9 mouse cellular contexts compared by ENCODE assay signal in genomic region chr1:51445854-51446460, GRCm38 (mm10). TPM values are rescaled to one million over a fixed set of nuclear protein-coding genes. Genes with fewer than 3 reads are reported as not detected.
DNase-seq lines count a peak whose midpoint lies in the region; ATAC-seq lines count a peak whose summit lies in the region.
"Had no signal": no experiment of that assay in that cellular context is flagged by ENCODE, and none has a peak within 500 bp of the region (broad histone marks: within the 10 kb centered on the region; RNA-seq: fewer than 3 reads in every experiment).

No protein-coding gene starts in this region.

- H3K9ac ChIP-seq in forebrain, embryonic 13.5 days, result no peak overlapping the region
- H3K9ac ChIP-seq in kidney, embryonic 16.5 days (replicated peaks; ENCODE audit: low read length), result no peak overlapping the region
- no peak overlapping the region for H3K9ac ChIP-seq in midbrain, embryonic 15.5 days

- H3K27me3 ChIP-seq in forebrain, embryonic 13.5 days, result peaks cover 3% of the 10 kb centered on the region; the same call in 1 of the 2 replicates
- peaks cover 45% of the 10 kb centered on the region for H3K27me3 ChIP-seq in forebrain, embryonic 10.5 days (ENCODE audit: poor library complexity, severe bottlenecking)
- H3K27me3 ChIP-seq in kidney, embryonic 16.5 days (ENCODE audit: insufficient read depth, low read length), result no peaks in the 10 kb centered on the region
- H3K27me3 ChIP-seq in midbrain, embryonic 15.5 days (replicated peaks), result no peaks in the 10 kb centered on the region
- H3K27me3 ChIP-seq: megakaryocyte, embryonic 14.5 days had no signal

- H3K9me3 ChIP-seq in forebrain, embryonic 13.5 days (replicated peaks), result no peaks in the 10 kb centered on the region
- H3K9me3 ChIP-seq in forebrain, embryonic 10.5 days, result no peaks in the 10 kb centered on the region
- no peaks in the 10 kb centered on the region for H3K9me3 ChIP-seq in kidney, embryonic 16.5 days (ENCODE audit: low read length)
- no peaks in the 10 kb centered on the region for H3K9me3 ChIP-seq in midbrain, embryonic 15.5 days
- H3K9me3 ChIP-seq: megakaryocyte, embryonic 14.5 days had no signal

- ATAC-seq in forebrain, embryonic 13.5 days, result peak; percentile 62
- peak; percentile 73; the same call in 1 of the 2 replicates for ATAC-seq in kidney, embryonic 16.5 days (ENCODE audit: low FRiP score, low TSS enrichment)
- ATAC-seq in midbrain, embryonic 15.5 days (replicated peaks), result peak; percentile 85

- peak overlapping the region; percentile 15; the same call in 1 of the 2 replicates for H3K4me2 ChIP-seq in forebrain, embryonic 13.5 days
- no peak overlapping the region for H3K4me2 ChIP-seq in kidney, embryonic 16.5 days (replicated peaks; ENCODE audit: low read depth, low read length)
- peak overlapping the region; percentile 25; the same call in 1 of the 2 replicates for H3K4me2 ChIP-seq in midbrain, embryonic 15.5 days

- WGBS in forebrain, embryonic 13.5 days, result 26% methylated on average over 9 of the region's 9 CpGs
- WGBS in forebrain, embryonic 10.5 days, result 31% methylated on average over 9 of the region's 9 CpGs
- WGBS in kidney, embryonic 16.5 days, result 33% methylated on average over 9 of the region's 9 CpGs
- 15% methylated on average over 9 of the region's 9 CpGs for WGBS in midbrain, embryonic 15.5 days

- no peak overlapping the region; the same call in 1 of the 2 replicates for H3K27ac ChIP-seq in forebrain, embryonic 13.5 days
- no peak overlapping the region for H3K27ac ChIP-seq in forebrain, embryonic 10.5 days
- H3K27ac ChIP-seq in kidney, embryonic 16.5 days (ENCODE audit: low read length), result 0 out of 2 replicates have a peak overlapping the region, but pooled peaks have one; percentile 46
- 0 out of 2 replicates have a peak overlapping the region, but pooled peaks have one; percentile 42 for H3K27ac ChIP-seq in midbrain, embryonic 15.5 days

- H3K36me3 ChIP-seq in forebrain, embryonic 13.5 days (ENCODE audit: poor library complexity, severe bottlenecking), result no peaks in the 10 kb centered on the region
- no peaks in the 10 kb centered on the region for H3K36me3 ChIP-seq in forebrain, embryonic 10.5 days (replicated peaks)
- no peaks in the 10 kb centered on the region for H3K36me3 ChIP-seq in kidney, embryonic 16.5 days (ENCODE audit: insufficient read depth, low read length)
- no peaks in the 10 kb centered on the region for H3K36me3 ChIP-seq in midbrain, embryonic 15.5 days (replicated peaks)

- peaks cover 6% of the 10 kb centered on the region for H3K4me1 ChIP-seq in forebrain, embryonic 13.5 days
- H3K4me1 ChIP-seq in forebrain, embryonic 10.5 days, result peaks cover 13% of the 10 kb centered on the region
- H3K4me1 ChIP-seq in kidney, embryonic 16.5 days (ENCODE audit: insufficient read depth, low read length), result peaks cover 10% of the 10 kb centered on the region; the same call in 1 of the 2 replicates
- H3K4me1 ChIP-seq in midbrain, embryonic 15.5 days, result peaks cover 7% of the 10 kb centered on the region; the same call in 1 of the 2 replicates

- no peak overlapping the region for H3K4me3 ChIP-seq in forebrain, embryonic 13.5 days
- H3K4me3 ChIP-seq in forebrain, embryonic 10.5 days, result no peak overlapping the region
- no peak overlapping the region for H3K4me3 ChIP-seq in kidney, embryonic 16.5 days (ENCODE audit: low read length)
- no peak overlapping the region for H3K4me3 ChIP-seq in midbrain, embryonic 15.5 days
- H3K4me3 ChIP-seq: megakaryocyte, embryonic 14.5 days had no signal

- DNase-seq in forebrain, embryonic 10.5 days (ENCODE audit: extremely low spot score, low spot score), result no peak
- DNase-seq in cerebellum, postnatal 10 days, result peak; percentile 78 to 84
- DNase-seq in adipocyte (ENCODE audit: low spot score), result no peak
- no peak for DNase-seq in B cell, adult 2 months
- no peak for DNase-seq in spleen, postnatal 14 days (ENCODE audit: low spot score in 2 of 2)

RNA-seq across cellular contexts. Expression of gene Nabp1, which starts 32.3 kb away (rescaled TPM):
- 6.3 and 7.4 TPM in 2 replicates for polyA plus RNA-seq in forebrain, embryonic 13.5 days (2015; fragmentation: Nextera tagmentation; extraction: Ambion mirVana)
- 8.9 and 9.7 TPM in 2 replicates for polyA plus RNA-seq in forebrain, embryonic 10.5 days (2016; fragmentation: Nextera tagmentation; extraction: Ambion mirVana)
- 26.0 and 29.3 TPM in 2 replicates for polyA plus RNA-seq in kidney, embryonic 16.5 days (2015; fragmentation: Nextera tagmentation; extraction: Ambion mirVana)
- 8.9 and 9.2 TPM in 2 replicates for polyA plus RNA-seq in midbrain, embryonic 15.5 days (2015; fragmentation: Nextera tagmentation; extraction: Ambion mirVana)

Comparison
In these comparisons a context has a peak if more than half of its experiments do, and no peak if none do; other contexts are left out.
1. H3K27ac ChIP-seq: peak in kidney, embryonic 16.5 days (single experiment) and midbrain, embryonic 15.5 days (single experiment); none in forebrain, embryonic 13.5 days (single experiment) and forebrain, embryonic 10.5 days (single experiment).
2. DNase-seq: peak in cerebellum, postnatal 10 days (2 of 2); none in forebrain, embryonic 10.5 days (single experiment), adipocyte (single experiment), B cell, adult 2 months (0 of 2) and spleen, postnatal 14 days (0 of 2).
3. Peak in every context shown above with its lines, with median percentiles within 50 percentile points of each other: ATAC-seq.